Mouse (Mus musculus) midbrain, embryonic 16.5 days (tissue): ENCODE data around the gene Hcls1. TPM values are rescaled to one million over a fixed set of nuclear protein-coding genes. Genes with fewer than 3 reads are reported as not detected.

Experiments
- ATAC-seq: fragments of 200-750 bp; cut with Nextera tagmentation; 2 replicates; pipeline ENCODE4 v1.8.0; 2017; ENCODE audit warnings: moderate TSS enrichment
- H3K27ac ChIP-seq: fragments of 300-500 bp; sonication (generic); 2 replicates; pipeline ENCODE4 v1.5.1; 2014; ENCODE audit warnings: mild to moderate bottlenecking, low read length, mixed read lengths
- H3K27me3 ChIP-seq: fragments of 300-500 bp; sonication (generic); 2 replicates; pipeline ENCODE4 v1.6.1; 2014; ENCODE audit warnings: low read depth, low read length, mixed read lengths; ENCODE audit not compliant: control insufficient read depth, insufficient read depth
- H3K36me3 ChIP-seq: fragments of 300-500 bp; sonication (generic); 2 replicates; pipeline ENCODE4 v1.6.1; 2014; ENCODE audit warnings: mild to moderate bottlenecking, low read length, moderate library complexity, mixed read lengths; ENCODE audit not compliant: control insufficient read depth, insufficient read depth
- H3K4me1 ChIP-seq: fragments of 300-500 bp; sonication (generic); 2 replicates; pipeline ENCODE4 v1.6.1; 2014; ENCODE audit warnings: mild to moderate bottlenecking, low read length, mixed read lengths; ENCODE audit not compliant: control insufficient read depth, insufficient read depth
- H3K4me2 ChIP-seq: fragments of 300-500 bp; sonication (generic); 2 replicates; pipeline ENCODE4 v1.6.1; 2014; ENCODE audit warnings: mild to moderate bottlenecking, low read length, mixed read lengths
- H3K4me3 ChIP-seq: fragments of 300-500 bp; sonication (generic); 2 replicates; pipeline ENCODE4 v1.5.1; 2014; ENCODE audit warnings: low read depth, mild to moderate bottlenecking, low read length, moderate library complexity, mixed read lengths
- H3K9ac ChIP-seq: fragments of 300-500 bp; sonication (generic); 2 replicates; pipeline ENCODE4 v1.6.1; 2014; ENCODE audit warnings: low read depth, low read length, mixed read lengths
- H3K9me3 ChIP-seq: fragments of 300-500 bp; sonication (generic); replicated peaks from 2 replicates; pipeline ENCODE4 v1.6.1; 2014; ENCODE audit warnings: mild to moderate bottlenecking, low read length, mixed read lengths; ENCODE audit not compliant: control insufficient read depth, poor library complexity, severe bottlenecking
- WGBS: fragments of 180-500 bp; shearing (Covaris S2); extraction: QIAGEN DNeasy Blood & Tissue Kit; methylation state at CpG from one replicate; pipeline ENCODE4 v1.1.7; 2014; 5-methylcytosine and 5-hydroxymethylcytosine counted together
- polyA plus RNA-seq: library from polyadenylated mRNA; unstranded; fragments of >200 nt; fragmentation: Nextera tagmentation; extraction: Ambion mirVana; gene quantifications from 2 replicates; pipeline ENCODE4 v1.2.1, GENCODE M21; 2015

The Hcls1 gene
- polyA plus RNA-seq = 1.8 and 2.5 TPM in 2 replicates

DNA sequence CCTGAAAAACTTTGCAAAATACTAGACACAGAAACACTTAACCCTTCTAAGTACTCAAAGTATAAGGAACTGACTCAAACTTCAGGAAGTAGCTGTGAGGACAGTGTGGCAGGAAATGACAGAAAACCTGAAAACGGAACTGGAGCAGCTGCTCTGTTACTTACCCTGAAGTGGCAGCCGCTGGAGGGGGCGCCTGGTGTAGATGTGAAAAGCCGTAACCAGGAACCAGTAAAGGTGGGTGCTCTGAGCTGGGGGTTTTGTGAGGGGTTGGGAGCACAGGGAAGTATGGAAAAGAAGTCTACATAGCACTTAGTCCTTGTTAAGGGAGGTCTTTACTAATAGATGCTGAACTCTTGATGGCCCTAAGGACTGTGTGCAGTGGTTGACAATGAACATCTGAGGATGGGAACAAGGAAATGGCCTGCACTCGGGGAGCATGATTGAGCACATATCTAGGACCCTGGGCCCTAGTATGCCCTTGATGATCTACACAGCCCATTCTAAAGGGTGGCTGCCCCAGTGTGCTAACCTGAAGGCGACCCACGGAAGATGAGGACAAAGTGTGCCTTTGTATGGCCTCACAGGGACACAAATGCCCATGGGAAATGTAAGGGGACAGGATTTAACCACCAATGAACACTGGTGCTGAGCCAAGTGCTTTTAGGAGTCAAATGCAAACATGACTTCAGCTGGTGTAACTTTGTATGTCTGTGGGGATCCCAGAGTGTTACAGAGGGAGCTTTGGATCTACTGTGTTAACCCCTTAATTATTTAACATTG, at the start of gene Hcls1:
Gene Hcls1 (plus strand): TSS at position 143 of the 780 bp plus-strand sequence.
- H3K4me1 ChIP-seq = no peaks in the 10 kb centered on the region
- no peak within 1 kb of the TSS for H3K27ac ChIP-seq
- no peak within 1 kb of the TSS for H3K4me3 ChIP-seq
- ATAC-seq = no peak
- no peak within 1 kb of the TSS for H3K9ac ChIP-seq
- no peak within 1 kb of the TSS for H3K4me2 ChIP-seq
- H3K9me3 ChIP-seq = no peaks in the 10 kb centered on the region
- peaks cover 17% of the 10 kb centered on the region for H3K36me3 ChIP-seq
- WGBS = 90% methylated on average over 7 of the region's 7 CpGs
- no peaks in the 10 kb centered on the region for H3K27me3 ChIP-seq

DNA sequence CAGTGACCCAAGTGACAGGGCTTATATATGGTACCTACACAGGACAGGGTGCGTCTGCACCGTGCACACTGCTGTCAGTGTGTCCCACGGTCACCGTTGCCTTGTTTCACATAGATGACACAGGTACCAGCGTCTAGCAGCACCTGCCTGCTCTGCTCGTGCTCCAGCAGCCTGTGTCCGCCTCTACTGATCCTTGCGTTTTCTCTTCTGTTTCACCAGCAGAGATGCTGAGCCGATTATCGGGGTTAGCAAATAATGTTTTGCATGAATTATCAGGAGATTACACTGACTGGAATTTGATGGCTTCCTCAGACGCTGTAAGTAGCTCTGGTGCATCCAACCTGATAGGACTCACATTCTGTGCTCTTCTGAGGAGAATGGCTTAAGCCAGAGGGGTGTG, 48.9 kb upstream of the Hcls1 start:
- no peak for ATAC-seq
- Histone ChIP-seq H3K4me2 (no peak overlapping the region), H3K36me3 (peaks cover 15% of the 10 kb centered on the region), H3K4me1 (peaks cover 2% of the 10 kb centered on the region; the same call in 1 of the 2 replicates), H3K27me3 (no peaks in the 10 kb centered on the region), H3K4me3 (no peak overlapping the region), H3K9ac (no peak overlapping the region), H3K9me3 (no peaks in the 10 kb centered on the region), H3K27ac (no peak overlapping the region)
- WGBS = 79% methylated on average over 11 of the region's 11 CpGs

DNA sequence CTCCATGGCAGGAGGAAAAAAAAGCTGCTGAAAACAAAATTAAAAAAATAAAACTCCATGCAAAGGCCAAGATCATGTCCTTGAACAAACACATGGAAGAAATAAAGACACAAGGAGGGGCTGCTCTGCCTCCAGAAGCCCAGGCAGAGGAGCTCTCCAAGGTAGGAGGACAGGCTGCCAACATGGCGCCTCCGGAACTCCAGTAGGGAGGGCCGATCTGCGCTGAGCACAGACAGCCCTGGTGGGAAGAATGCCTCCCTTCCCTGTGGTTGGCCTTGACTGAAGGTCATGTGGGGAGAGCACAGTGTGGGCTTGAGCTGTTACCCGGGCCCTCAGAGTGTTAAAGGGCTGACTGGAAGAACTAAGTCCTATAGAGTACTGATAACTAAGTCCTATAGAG, 47.2 kb upstream of the Hcls1 start:
- Histone ChIP-seq H3K4me2 (no peak overlapping the region), H3K4me3 (no peak overlapping the region), H3K27me3 (no peaks in the 10 kb centered on the region), H3K36me3 (peaks cover 22% of the 10 kb centered on the region), H3K27ac (no peak overlapping the region), H3K9ac (no peak overlapping the region), H3K9me3 (no peaks in the 10 kb centered on the region), H3K4me1 (0 out of 2 replicates have a peak, but pooled peaks cover 2% of the 10 kb centered on the region)
- ATAC-seq = no peak
- WGBS = 84% methylated on average over 5 of the region's 5 CpGs

DNA sequence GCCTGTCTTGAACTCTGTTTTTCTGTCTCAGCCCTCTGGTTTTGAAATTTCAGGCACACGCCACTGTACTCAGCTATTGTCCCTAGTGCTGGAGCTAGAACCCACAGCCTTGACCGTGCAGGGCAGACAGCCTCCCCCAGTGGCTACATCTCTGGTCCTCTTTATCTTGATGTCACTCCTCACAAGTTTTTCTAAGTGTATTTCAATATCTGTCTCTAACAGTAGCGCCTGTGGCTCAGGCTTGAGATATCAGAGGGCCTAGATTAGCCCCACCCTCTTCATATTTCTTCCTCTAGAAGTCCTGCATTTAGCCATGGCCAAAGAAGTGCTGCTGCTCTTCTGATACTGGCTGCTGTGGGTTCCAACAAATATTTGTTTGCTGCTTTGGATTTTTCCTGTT, 44.2 kb upstream of the Hcls1 start:
- 97% methylated on average over 3 of the region's 3 CpGs for WGBS
- no peaks in the 10 kb centered on the region for H3K9me3 ChIP-seq
- H3K36me3 ChIP-seq = peaks cover 29% of the 10 kb centered on the region
- no peak for ATAC-seq
- no peaks in the 10 kb centered on the region for H3K4me1 ChIP-seq
- no peak overlapping the region for H3K9ac ChIP-seq
- no peak overlapping the region for H3K4me3 ChIP-seq
- no peak overlapping the region for H3K27ac ChIP-seq
- no peaks in the 10 kb centered on the region for H3K27me3 ChIP-seq
- no peak overlapping the region for H3K4me2 ChIP-seq

DNA sequence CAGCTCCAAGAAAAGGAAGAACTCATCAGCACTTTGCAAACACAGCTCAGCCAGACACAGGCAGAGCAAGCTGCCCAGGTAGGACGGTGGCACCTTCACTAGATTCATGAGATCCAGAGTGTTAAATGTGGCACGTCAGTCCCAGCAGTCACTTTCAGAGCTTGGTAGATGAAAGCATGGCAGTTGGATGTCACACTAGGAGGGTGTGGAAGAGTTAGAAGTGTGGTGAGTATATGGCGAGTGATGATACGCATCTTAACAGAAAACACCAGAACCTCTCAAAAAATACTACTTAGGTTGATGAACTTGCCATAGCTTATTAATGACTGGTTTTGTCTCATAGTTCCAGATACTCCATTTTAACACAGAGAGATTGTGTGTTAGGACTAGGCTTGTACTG, 43.4 kb upstream of the Hcls1 start:
- 98% methylated on average over 4 of the region's 4 CpGs for WGBS
- peaks cover 34% of the 10 kb centered on the region for H3K36me3 ChIP-seq

DNA sequence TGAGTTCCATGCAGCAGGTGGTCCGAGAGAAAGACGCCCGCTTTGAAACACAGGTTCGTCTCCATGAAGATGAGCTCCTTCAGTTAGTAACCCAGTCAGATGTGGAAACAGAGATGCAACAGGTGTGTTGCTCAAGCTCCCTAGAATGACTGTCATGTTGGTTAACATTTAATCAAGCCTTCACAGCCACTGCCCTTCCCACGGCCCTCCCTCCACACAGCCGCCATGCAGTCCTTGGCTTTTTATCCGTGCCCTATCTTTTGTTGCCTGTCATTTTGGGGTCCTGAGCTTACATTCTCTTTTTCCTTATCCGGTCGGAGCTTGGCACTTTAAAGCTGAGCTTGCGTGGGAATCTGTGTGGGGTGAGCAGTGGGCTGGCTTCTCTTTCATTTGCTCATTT, 41.5 kb upstream of the Hcls1 start:
- H3K4me3 ChIP-seq = no peak overlapping the region
- 89% methylated on average over 10 of the region's 10 CpGs for WGBS
- H3K4me2 ChIP-seq = no peak overlapping the region
- no peak overlapping the region for H3K9ac ChIP-seq
- no peaks in the 10 kb centered on the region for H3K9me3 ChIP-seq
- no peak for ATAC-seq
- H3K27me3 ChIP-seq = no peaks in the 10 kb centered on the region
- H3K4me1 ChIP-seq = no peaks in the 10 kb centered on the region
- H3K36me3 ChIP-seq = peaks cover 34% of the 10 kb centered on the region
- H3K27ac ChIP-seq = no peak overlapping the region

More for the DNA sequence above, 43.4 kb upstream of the Hcls1 start:
- H3K27ac ChIP-seq = no peak overlapping the region
- no peak overlapping the region for H3K9ac ChIP-seq
- H3K4me1 ChIP-seq = no peaks in the 10 kb centered on the region
- no peaks in the 10 kb centered on the region for H3K27me3 ChIP-seq
- no peak for ATAC-seq
- H3K9me3 ChIP-seq = no peaks in the 10 kb centered on the region
- no peak overlapping the region for H3K4me3 ChIP-seq
- H3K4me2 ChIP-seq = no peak overlapping the region

DNA sequence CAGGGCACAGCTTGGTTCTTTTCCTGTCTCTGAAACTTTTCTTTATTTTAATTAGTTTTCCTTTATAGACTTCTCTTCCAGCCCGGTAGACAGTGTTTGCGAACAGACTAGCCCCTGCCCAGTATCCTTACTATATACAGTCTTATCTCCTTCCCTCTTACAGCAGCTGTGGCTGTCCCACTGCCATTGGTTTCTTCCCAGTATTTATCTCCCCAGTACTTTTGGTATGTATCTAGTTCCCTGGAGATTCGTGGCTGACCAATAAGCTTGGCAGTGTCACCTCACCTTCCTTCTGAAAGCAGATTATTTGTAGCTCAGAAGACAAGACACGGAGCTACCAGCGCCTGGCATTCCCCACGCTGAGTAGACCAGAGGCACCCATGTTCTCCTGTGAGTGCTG, 38.1 kb upstream of the Hcls1 start:
- Histone ChIP-seq H3K9me3 (no peaks in the 10 kb centered on the region), H3K27me3 (no peaks in the 10 kb centered on the region), H3K4me1 (no peaks in the 10 kb centered on the region), H3K4me2 (no peak overlapping the region), H3K36me3 (peaks cover 36% of the 10 kb centered on the region), H3K9ac (no peak overlapping the region), H3K27ac (no peak overlapping the region), H3K4me3 (no peak overlapping the region)
- WGBS = 98% methylated on average over 6 of the region's 6 CpGs
- no peak for ATAC-seq

DNA sequence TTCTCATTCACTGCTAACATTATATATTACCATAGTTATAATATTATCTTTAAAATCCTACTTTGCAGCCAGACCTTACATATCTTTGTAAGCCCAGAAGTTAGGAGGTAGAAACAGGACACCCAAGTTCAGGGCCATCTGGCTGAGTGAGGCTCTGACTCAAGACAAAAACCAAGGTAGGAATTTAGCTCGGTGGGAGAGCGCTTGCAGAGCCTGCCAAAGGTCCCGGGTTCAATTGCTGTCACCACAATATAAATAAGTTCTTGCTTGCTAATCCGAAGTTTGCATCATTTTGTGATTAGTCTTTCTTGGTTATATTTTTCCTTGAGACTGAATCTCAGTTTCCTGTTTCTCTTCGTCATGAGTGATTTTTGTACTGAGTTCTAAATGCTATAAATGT, 31.6 kb upstream of the Hcls1 start:
- Histone ChIP-seq H3K4me1 (no peaks in the 10 kb centered on the region), H3K27me3 (no peaks in the 10 kb centered on the region), H3K9ac (no peak overlapping the region), H3K4me3 (no peak overlapping the region), H3K36me3 (peaks cover 36% of the 10 kb centered on the region), H3K27ac (no peak overlapping the region), H3K4me2 (no peak overlapping the region), H3K9me3 (no peaks in the 10 kb centered on the region)
- 92% methylated on average over 5 of the region's 5 CpGs for WGBS
- ATAC-seq = no peak

DNA sequence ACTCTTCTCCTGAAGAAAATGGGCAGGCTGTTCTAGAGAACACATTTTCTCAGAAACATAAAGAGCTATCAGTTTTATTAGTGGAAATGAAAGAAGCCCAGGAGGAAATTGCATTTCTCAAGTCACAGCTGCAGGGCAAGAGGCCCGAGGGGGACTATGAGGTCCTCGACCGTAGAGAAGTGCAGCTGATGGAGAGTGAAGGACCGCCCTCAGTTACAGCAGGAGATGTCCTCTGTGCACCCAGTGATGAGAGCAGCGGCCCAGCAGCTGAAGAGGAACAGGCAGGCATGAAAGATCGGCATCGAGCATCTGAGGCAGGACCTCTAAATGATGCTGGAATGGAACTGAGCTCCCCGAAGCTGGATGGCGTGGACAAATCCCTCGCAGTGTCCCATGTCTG, 22.9 kb upstream of the Hcls1 start:
- 92% methylated on average over 10 of the region's 10 CpGs for WGBS
- no peak for ATAC-seq
- H3K4me1 ChIP-seq = no peaks in the 10 kb centered on the region

More for the DNA sequence above, 22.9 kb upstream of the Hcls1 start:
- H3K36me3 ChIP-seq = peaks cover 42% of the 10 kb centered on the region
- no peaks in the 10 kb centered on the region for H3K9me3 ChIP-seq
- H3K4me2 ChIP-seq = no peak overlapping the region
- no peaks in the 10 kb centered on the region for H3K27me3 ChIP-seq
- no peak overlapping the region for H3K4me3 ChIP-seq
- no peak overlapping the region for H3K27ac ChIP-seq
- no peak overlapping the region for H3K9ac ChIP-seq
